Mouse (Mus musculus) forebrain, embryonic 11.5 days (tissue): ENCODE results near the gene Ablim1. TPM values are rescaled to one million over a fixed set of nuclear protein-coding genes. Genes with fewer than 3 reads are reported as not detected.

ENCODE experiments used
- ATAC-seq: fragments of 200-750 bp; cut with Nextera tagmentation; replicated peaks from 2 replicates; pipeline ENCODE4 v1.8.0; 2017; ENCODE audit warnings: moderate TSS enrichment; ENCODE audit not compliant: low FRiP score
- DNase-seq: peaks from one replicate; pipeline ENCODE4 v3.0.0-alpha.2; 2017; ENCODE audit warnings: low spot score
- H3K27ac ChIP-seq: fragments of 300-500 bp; sonication (generic); 2 replicates; pipeline ENCODE4 v1.5.1; 2014; ENCODE audit warnings: low read depth, low read length
- H3K27me3 ChIP-seq: fragments of 300-500 bp; sonication (generic); 2 replicates; pipeline ENCODE4 v1.6.1; 2014; ENCODE audit warnings: mild to moderate bottlenecking, low read length, mixed read lengths; ENCODE audit not compliant: control insufficient read depth, insufficient read depth
- H3K36me3 ChIP-seq: fragments of 300-500 bp; sonication (generic); 2 replicates; pipeline ENCODE4 v1.6.1; 2014; ENCODE audit warnings: mild to moderate bottlenecking, low read length, moderate library complexity, mixed read lengths; ENCODE audit not compliant: control insufficient read depth, insufficient read depth
- H3K4me1 ChIP-seq: fragments of 300-500 bp; sonication (generic); replicated peaks from 2 replicates; pipeline ENCODE4 v1.6.1; 2014; ENCODE audit warnings: low read length, mixed read lengths; ENCODE audit not compliant: control insufficient read depth, insufficient read depth
- H3K4me2 ChIP-seq: fragments of 300-500 bp; sonication (generic); 2 replicates; pipeline ENCODE4 v1.6.1; 2014; ENCODE audit warnings: low read depth, mild to moderate bottlenecking, low read length, moderate library complexity, mixed read lengths; ENCODE audit not compliant: severe bottlenecking
- H3K4me3 ChIP-seq: fragments of 300-500 bp; sonication (generic); 2 replicates; pipeline ENCODE4 v1.5.1; 2014; ENCODE audit warnings: low read depth, low read length
- H3K9ac ChIP-seq: fragments of 300-500 bp; sonication (generic); 2 replicates; pipeline ENCODE4 v1.6.1; 2014; ENCODE audit warnings: low read length
- H3K9me3 ChIP-seq: fragments of 300-500 bp; sonication (generic); 2 replicates; pipeline ENCODE4 v1.6.1; 2016; ENCODE audit warnings: low read length, mixed read lengths; ENCODE audit not compliant: control insufficient read depth
- WGBS: fragments of 180-500 bp; shearing (Covaris S2); extraction: QIAGEN DNeasy Blood & Tissue Kit; methylation state at CpG from one replicate; pipeline ENCODE4 v1.1.7; 2014; 5-methylcytosine and 5-hydroxymethylcytosine counted together
- polyA plus RNA-seq: library from polyadenylated mRNA; unstranded; fragments of >200 nt; fragmentation: Nextera tagmentation; extraction: Ambion mirVana; gene quantifications from 2 replicates; pipeline ENCODE4 v1.2.1, GENCODE M21; 2014

The Ablim1 gene
- polyA plus RNA-seq, 1 experiment from 2014 or later, result 17.0 TPM

DNA sequence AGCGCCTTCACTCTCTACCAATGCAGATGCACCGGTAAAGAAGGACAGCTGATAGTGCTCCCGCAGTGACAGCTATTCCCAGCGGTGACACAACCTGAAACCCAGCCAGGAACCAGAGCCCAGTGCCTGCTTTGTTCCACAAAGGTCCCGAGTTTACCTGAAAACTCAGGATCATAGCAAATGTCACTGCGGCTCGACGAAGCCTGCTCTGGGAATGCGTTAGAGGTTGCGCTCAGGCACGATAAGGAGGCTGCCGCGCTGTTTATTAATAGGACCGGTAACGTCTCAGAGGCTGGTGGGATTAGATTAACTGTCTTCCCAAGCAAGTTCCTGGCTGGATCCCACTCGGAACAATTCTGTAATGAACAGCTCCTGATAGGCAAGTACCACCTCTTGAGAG lies 43.0 kb downstream of the Ablim1 start:
- no peak overlapping the region for H3K4me3 ChIP-seq
- H3K27me3 ChIP-seq, result no peaks in the 10 kb centered on the region; the same call in 1 of the 2 replicates
- no peak for ATAC-seq
- peaks cover 16% of the 10 kb centered on the region; the same call in 1 of the 2 replicates for H3K4me1 ChIP-seq
- no peak overlapping the region for H3K4me2 ChIP-seq
- DNase-seq, result no peak
- H3K27ac ChIP-seq, result no peak overlapping the region
- H3K9ac ChIP-seq, result no peak overlapping the region
- no peaks in the 10 kb centered on the region for H3K9me3 ChIP-seq
- WGBS, result 85% methylated on average over 16 of the region's 16 CpGs
- H3K36me3 ChIP-seq, result no peaks in the 10 kb centered on the region

DNA sequence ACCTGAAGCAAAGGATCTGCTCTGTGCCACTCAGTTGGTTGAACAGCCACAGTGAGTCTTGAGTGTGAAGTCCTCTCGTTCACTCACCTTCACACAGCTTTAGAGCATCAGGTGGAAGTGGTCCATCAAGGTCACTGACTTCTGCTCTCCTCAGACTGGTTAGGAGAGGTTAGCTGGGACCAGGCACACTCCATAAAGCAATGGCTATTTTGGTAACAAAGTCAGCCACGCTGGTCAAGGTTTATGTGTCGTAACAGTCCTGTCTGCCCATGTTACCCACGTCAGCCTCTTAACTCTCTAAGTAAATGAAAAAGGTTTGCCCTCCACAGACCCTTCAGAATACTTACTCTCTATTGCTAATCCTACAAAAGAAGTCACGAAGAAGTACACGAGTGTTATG lies 44.0 kb downstream of the Ablim1 start:
- Histone ChIP-seq H3K9ac (no peak overlapping the region), H3K36me3 (no peaks in the 10 kb centered on the region), H3K4me2 (no peak overlapping the region), H3K9me3 (no peaks in the 10 kb centered on the region), H3K4me1 (peaks cover 16% of the 10 kb centered on the region; the same call in 1 of the 2 replicates), H3K27me3 (no peaks in the 10 kb centered on the region; the same call in 1 of the 2 replicates), H3K4me3 (no peak overlapping the region), H3K27ac (no peak overlapping the region)
- ATAC-seq (no peak), DNase-seq (no peak)
- WGBS, result 84% methylated on average over 6 of the region's 6 CpGs

- peak overlapping the region; percentile 10; the same call in 1 of the 2 replicates for H3K27ac ChIP-seq
These were observed 44.9 kb downstream of the Ablim1 start for GRCm38 (mm10) chr19:57269791-57270190.

DNA sequence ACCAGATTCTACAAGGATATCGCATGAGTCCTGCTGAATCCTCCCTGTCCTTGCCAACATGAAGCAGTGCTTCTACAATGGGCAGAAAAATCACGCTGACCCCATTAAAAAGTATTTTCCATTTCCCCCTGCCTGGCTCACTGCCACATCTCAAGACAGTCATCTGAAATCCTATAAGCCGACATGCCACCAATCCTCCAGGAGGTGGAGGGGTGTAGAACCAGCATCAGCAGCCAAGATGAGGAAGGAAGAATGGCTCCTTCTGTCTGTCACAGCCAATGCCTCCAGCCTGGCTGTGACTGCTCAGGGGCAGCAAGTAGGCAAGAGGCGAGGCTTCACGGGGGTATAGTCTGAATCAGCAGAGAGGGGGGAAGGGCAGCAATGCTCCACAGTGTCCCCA lies 47.2 kb downstream of the Ablim1 start:
- H3K9me3 ChIP-seq, result no peaks in the 10 kb centered on the region
- ATAC-seq (no peak), DNase-seq (no peak)
- H3K27me3 ChIP-seq, result no peaks in the 10 kb centered on the region
- no peak overlapping the region for H3K27ac ChIP-seq
- peaks cover 7% of the 10 kb centered on the region; the same call in 1 of the 2 replicates for H3K4me1 ChIP-seq
- 74% methylated on average over 5 of the region's 5 CpGs for WGBS
- H3K4me3 ChIP-seq, result no peak overlapping the region
- no peaks in the 10 kb centered on the region for H3K36me3 ChIP-seq
- no peak overlapping the region for H3K4me2 ChIP-seq
- no peak overlapping the region for H3K9ac ChIP-seq

More at GRCm38 (mm10) chr19:57269791-57270190, 44.9 kb downstream of the Ablim1 start:
- WGBS, result 65% methylated on average over 6 of the region's 6 CpGs
- no peak overlapping the region for H3K9ac ChIP-seq
- no peak for ATAC-seq
- H3K4me3 ChIP-seq, result no peak overlapping the region
- no peak for DNase-seq
- H3K9me3 ChIP-seq, result no peaks in the 10 kb centered on the region
- H3K4me1 ChIP-seq, result peaks cover 14% of the 10 kb centered on the region; the same call in 1 of the 2 replicates
- H3K27me3 ChIP-seq, result no peaks in the 10 kb centered on the region; the same call in 1 of the 2 replicates
- H3K4me2 ChIP-seq, result no peak overlapping the region
- H3K36me3 ChIP-seq, result no peaks in the 10 kb centered on the region

- Histone ChIP-seq H3K27me3 (no peaks in the 10 kb centered on the region), H3K9me3 (no peaks in the 10 kb centered on the region), H3K4me2 (no peak overlapping the region), H3K4me1 (peaks cover 7% of the 10 kb centered on the region; the same call in 1 of the 2 replicates), H3K4me3 (no peak overlapping the region), H3K9ac (no peak overlapping the region), H3K36me3 (no peaks in the 10 kb centered on the region), H3K27ac (no peak overlapping the region)
- no peak for DNase-seq
- 93% methylated on average over 10 of the region's 10 CpGs for WGBS
- no peak for ATAC-seq
These were observed 48.2 kb downstream of the Ablim1 start for GRCm38 (mm10) chr19:57266374-57267085.

DNA sequence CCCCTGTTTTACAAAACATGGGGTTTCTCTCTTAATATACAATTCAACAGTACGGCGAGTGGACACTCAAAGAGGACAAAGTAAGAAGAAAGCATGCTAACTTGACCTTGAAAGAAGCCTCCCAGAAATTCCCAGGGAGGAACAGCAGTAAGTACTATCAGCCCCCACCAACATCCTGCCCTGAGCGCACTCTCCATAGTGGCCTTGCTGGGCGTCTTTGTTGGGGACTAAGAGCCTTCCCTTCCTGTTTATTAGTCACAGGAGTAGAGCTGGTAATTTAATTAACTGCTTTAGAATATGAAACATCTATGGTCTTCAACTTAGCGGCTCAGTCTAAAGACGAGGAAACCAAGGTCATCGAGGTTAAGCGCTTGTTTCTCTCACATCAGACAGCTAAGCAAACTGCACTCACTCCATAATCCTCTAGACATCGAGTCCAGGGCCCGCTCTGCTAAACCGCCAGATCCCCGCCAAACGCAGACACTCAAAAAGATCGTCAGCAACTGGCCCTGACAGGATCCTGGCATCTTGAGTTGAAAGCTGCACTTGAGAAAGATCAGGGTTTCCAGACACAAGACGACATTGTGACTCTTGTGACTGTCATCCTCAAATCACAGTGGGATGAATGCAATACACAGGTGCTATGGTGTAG lies 50.3 kb downstream of the Ablim1 start:
- H3K9me3 ChIP-seq, result no peaks in the 10 kb centered on the region
- 45% methylated on average over 15 of the region's 15 CpGs for WGBS
- no peak overlapping the region for H3K4me2 ChIP-seq
- no peaks in the 10 kb centered on the region for H3K27me3 ChIP-seq
- no peaks in the 10 kb centered on the region for H3K36me3 ChIP-seq
- no peak overlapping the region for H3K9ac ChIP-seq
- ATAC-seq, result no peak
- no peak overlapping the region for H3K4me3 ChIP-seq
- DNase-seq, result no peak
- H3K27ac ChIP-seq, result no peak overlapping the region
- H3K4me1 ChIP-seq, result no peaks in the 10 kb centered on the region

DNA sequence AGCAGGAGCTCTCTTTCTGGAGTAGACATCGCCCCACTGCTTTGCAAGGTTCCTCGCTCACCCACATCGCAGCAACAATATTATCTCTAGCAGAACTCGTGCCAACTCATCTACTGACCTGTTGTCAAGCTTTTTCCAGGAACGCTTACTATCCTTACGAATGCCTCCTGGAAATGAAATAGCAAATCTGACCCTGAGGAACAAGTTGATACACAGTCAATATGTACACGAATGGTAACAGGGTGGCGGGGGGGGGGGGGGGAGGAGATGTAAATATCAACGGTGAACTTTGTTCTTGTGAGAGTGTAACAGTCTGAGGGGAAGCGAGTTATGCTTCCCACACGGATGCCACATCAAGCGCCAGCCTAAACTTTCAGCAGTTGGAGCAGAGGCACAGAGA lies 56.9 kb downstream of the Ablim1 start:
- H3K27ac ChIP-seq, result no peak overlapping the region
- 92% methylated on average over 12 of the region's 12 CpGs for WGBS
- no peak overlapping the region for H3K4me3 ChIP-seq

GRCm38 (mm10) chr19:57256666-57257065 lies 58.1 kb downstream of the Ablim1 start:
- no peak overlapping the region for H3K4me2 ChIP-seq
- H3K27me3 ChIP-seq, result no peaks in the 10 kb centered on the region
- H3K9ac ChIP-seq, result no peak overlapping the region
- no peaks in the 10 kb centered on the region for H3K4me1 ChIP-seq
- H3K9me3 ChIP-seq, result no peaks in the 10 kb centered on the region
- DNase-seq (no peak), ATAC-seq (no peak)
- no peak overlapping the region for H3K27ac ChIP-seq
- no peaks in the 10 kb centered on the region for H3K36me3 ChIP-seq
- WGBS, result 54% methylated on average over 9 of the region's 9 CpGs
- H3K4me3 ChIP-seq, result no peak overlapping the region

More for the DNA sequence above, 56.9 kb downstream of the Ablim1 start:
- no peak overlapping the region for H3K4me2 ChIP-seq
- ATAC-seq (no peak), DNase-seq (no peak)
- H3K36me3 ChIP-seq, result no peaks in the 10 kb centered on the region
- no peak overlapping the region for H3K9ac ChIP-seq
- H3K9me3 ChIP-seq, result no peaks in the 10 kb centered on the region
- H3K4me1 ChIP-seq, result no peaks in the 10 kb centered on the region
- H3K27me3 ChIP-seq, result no peaks in the 10 kb centered on the region
